Mouse (Mus musculus) lung, postnatal 36 days (tissue): Measurements from ENCODE around the gene Gm4707.
"Not testable (repeated sequence)": the region's sequence is repeated elsewhere in the genome, so short reads cannot be mapped to it uniquely, and the experiment has no call there.

Experiments
- DNase-seq: peaks from one replicate; pipeline ENCODE4 v3.0.0; 2022; ENCODE audit warnings: mixed read lengths

Gm4707 gene

DNA sequence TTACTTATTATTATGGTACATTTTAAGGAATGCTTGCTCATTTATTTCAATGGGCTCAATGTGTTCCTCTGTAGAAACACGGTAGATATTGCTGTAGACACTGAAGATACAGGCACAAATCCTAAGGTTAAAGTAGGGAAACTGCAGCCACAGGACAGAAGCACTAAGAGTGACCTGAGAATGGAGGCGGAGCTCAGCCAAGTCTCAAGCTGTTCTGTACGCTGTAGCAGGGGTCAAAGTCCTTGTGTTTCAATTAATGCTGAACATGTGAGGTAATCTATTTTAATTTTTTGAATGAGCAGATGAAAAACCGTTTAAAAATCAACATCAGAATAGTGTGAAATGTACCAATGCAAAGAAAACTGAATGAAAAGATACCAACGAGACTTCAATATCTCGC lies 16.4 kb downstream of the Gm4707 start:
- DNase-seq = no peak

GRCm38 (mm10) chr17:71422502-71422901 lies 37.2 kb downstream of the Gm4707 start:
- DNase-seq = not testable (repeated sequence)

DNA sequence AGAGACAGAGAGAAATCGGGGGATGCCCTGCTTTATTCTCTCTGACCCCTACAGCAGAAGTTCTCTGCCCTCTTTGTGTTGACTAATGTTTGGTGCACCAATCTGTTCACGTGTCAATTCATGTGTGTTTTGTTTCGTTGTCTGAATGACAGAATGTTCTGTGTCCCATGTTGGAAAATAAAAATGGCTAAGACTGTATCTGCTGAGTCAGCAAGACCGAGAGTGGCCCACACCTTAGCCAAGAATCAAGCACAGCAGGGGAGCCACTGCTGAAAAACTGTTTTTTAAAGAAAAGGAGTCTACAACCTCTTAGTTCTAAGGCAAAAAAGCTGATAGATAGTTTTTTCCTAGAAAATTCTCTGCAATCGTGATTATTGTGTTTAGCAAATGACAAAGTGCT lies 40.3 kb downstream of the Gm4707 start:
- DNase-seq = not testable (repeated sequence)

- no peak for DNase-seq
Measured at GRCm38 (mm10) chr17:71417008-71417407, 42.7 kb downstream of the Gm4707 start.
